Mouse (Mus musculus): ENCODE results near the gene St5. TPM values are rescaled to one million over a fixed set of nuclear protein-coding genes. Genes with fewer than 3 reads are reported as not detected.

St5 gene
- total RNA-seq (2015; ENCODE audit: low replicate concordance) (381 and 408 TPM in 2 replicates), total RNA-seq (2017; ENCODE audit: low replicate concordance) (250 and 390 TPM in 2 replicates)

DNA sequence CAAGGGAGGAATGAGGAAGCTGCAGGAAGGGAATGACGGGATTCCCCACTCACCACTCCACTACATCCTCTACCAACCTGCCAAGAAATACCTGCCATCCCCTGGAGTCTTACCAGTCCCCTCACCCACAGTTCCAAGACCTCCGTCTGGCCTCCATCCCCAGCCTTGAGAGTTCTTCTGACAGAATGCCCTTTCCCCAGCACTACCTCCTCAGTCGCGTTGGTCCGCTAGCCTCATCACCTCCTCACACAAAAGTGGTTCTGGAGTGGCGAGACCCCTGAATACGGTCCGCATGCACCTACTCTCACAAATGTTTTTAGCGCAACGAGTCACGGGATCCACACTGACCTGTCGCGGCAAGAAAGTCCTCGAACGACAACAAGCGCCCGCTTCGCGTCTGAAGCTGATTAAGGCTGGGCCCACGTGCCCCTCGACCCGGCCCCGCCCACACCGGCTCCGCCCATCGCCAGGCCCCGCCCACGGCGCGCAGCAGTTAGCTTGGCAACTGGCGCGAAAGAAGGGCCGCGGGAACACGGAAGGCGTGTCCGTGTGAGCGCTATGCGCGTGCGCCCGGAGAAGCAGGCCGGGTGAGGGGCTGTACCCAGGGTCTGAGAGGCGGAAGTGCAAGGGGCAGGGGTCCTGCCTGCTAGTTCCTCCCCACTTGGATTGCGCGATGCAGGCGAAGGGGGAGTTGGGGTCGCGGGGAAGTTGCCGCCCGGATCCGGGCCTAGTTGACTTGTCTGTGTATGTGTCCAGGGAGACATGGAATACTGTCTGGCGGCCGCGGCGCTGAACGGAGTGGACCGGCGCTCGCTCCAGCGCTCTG is at the start of gene St5, which contains the start of gene Akip1:
St5 (minus strand) TSS at position 416 of the 826 bp plus-strand sequence.
Akip1 (plus strand) TSS at position 501 of the 826 bp plus-strand sequence.
- peak; percentile 87 for ATAC-seq (replicated peaks; ENCODE audit: low FRiP score, poor library complexity, severe bottlenecking)

DNA sequence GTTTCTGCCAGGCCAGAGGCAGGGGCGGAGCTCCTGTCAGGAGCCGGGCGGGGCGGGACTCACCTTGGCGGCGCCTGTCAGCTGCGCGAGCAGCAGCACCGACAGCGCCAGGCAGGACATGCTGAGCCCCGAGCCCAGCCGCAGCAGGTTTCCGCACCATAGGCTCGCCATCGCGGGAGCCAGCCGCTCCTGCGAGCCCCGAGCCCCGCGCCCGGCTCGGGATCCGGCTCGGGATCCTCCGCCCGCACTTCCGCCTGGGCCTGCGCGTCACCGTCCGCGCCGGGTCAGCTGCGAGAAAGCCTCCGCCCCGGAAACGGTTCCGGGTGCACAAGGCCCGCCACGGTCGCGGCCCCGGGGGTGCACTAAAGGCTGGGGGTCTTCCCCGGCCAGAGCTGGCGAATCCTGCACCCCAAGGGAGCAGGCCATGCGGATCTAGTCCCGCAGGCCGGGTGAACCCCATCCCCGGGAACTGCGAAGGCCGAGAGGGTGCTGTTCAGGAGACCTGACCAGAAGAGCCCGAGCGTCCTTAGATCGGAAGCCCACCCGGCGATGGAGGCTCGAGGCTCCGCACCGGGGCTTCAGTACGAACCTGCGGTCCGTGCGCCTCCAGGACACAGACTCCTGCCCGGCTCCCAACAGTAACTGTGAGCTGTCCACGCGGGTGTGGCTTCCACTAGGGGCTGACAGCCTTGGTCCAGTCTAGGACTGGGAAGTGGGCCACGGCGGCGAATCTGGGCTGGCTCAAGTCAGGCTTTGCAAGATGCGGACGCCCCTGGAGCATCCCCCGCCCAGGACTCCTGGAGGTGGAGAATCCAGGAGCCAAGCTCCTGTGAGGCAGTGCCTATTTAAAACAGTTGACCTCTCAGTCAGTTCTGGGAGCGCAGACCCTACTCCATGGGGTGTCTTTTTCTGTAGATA is 48.9 kb upstream of the St5 start, which contains the start of gene Tmem9b:
Tmem9b (minus strand) TSS at position 868 of the 918 bp plus-strand sequence.
- peak; percentile 88 for ATAC-seq (replicated peaks; ENCODE audit: low FRiP score, poor library complexity, severe bottlenecking)

DNA sequence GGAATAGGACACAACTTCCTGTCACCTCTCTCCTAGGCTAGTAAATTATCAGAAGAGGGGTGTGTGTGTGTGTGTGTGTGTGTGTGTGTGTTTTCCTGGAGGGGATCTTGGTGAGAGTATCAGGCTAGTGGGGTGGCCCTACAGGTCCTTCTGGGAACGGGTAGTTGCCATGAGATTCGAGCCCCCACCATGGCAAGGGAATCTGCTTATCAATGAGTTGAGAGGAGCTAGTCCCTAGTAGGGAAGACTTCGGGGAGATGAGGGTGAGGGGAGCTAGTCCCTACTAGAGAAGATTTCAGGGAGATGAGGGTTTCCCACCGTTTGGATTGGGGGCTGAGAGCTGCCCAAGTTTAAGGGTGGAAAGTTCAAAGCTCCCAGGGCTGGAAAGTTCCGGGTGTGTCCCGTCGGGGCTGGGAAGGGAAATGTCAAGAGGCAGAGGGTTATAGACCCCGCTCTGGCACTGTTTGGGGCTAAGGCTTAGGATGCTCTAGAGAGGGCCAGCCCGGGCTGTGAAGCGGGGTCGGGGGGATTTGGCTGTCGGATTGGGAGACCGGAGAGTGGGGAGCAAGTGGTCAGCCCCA is 48.1 kb upstream of the St5 start:
- ATAC-seq (replicated peaks; ENCODE audit: low FRiP score, poor library complexity, severe bottlenecking), result peak; percentile 60

DNA sequence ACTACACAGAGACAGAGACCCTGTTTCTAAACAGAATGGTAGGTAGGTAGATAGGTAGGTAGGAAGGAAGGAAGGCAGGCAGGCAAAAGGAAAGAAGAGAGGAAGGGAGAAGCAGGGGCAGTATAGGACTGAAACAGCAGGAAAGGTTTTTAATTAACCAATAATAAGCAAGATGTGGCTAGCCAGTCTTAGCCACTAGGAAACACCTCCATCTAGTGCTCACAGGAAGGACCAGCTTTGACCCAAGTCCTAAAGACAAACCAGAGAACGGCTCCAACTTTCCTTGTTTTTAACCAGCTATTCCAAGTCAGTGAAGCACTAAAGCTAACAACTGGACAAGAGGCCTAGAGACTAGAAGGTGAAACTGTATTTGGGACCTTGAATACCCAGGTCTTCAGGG is 44.3 kb upstream of the St5 start:
- ATAC-seq (replicated peaks; ENCODE audit: low FRiP score, poor library complexity, severe bottlenecking), result no peak

DNA sequence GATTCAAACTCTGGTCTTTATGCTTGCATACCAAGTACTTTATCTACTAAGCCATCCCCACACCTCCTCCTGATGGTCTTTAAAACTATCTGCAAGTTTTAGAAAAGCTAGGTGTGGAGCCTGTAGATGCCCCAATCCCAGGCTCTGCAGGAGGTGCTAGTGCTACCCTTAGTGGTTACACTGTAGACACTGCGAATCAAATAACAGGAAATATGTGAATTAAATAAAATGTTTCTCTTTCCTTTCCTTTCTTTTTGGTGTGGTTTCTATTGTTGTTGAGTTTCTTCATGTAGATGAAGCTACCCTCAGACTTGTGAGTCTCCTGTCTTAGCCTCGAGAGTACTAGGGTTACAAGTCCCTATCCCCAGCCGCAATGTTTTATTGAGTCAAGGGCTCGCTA is 38.3 kb upstream of the St5 start:
- ATAC-seq (replicated peaks; ENCODE audit: low FRiP score, poor library complexity, severe bottlenecking), result no peak

DNA sequence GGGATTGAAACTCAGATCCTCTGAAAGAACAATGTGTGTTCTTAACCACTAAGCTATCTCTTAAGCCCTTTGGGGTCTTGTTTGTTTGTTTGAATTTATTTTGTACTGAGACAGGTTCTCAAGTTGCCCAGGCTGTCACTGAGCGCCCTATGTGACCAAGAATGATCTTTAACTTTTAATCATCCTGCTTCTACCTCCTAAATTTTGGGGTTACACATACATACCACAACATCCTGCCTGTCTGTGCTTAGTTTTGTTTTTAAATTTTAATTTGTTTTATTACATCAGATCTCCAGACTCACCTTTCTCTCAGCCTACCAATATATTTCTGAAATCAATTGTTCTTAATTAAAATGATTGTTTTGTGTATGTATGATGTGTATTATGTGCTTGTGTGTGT is 37.7 kb upstream of the St5 start:
- no peak for ATAC-seq (replicated peaks; ENCODE audit: low FRiP score, poor library complexity, severe bottlenecking)

DNA sequence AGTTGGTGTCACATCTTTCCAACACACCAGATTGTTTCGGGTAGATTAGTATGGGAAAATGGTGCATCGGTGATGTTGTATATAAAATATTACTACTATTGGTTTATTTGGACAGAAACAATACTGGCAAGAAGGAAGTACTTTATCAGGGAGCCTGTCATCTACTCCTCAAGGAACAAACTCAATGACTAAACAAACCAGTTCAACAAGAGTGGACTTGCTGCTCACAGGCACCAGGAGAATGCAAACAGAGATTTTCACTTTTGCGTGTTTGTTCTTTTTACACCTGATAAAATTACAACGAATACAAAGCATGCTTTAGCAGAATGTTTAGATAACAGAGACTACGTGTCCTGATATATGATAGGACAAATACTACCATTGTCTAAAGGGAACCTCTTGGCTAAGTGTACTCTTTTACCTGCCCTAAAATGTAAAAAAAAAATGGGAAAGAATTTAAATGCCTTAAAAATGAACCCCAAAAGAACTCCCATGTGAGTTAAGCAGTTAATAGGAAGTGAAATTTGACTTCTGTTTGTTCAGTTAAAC is 36.5 kb upstream of the St5 start:
- ATAC-seq (replicated peaks; ENCODE audit: low FRiP score, poor library complexity, severe bottlenecking), result no peak

DNA sequence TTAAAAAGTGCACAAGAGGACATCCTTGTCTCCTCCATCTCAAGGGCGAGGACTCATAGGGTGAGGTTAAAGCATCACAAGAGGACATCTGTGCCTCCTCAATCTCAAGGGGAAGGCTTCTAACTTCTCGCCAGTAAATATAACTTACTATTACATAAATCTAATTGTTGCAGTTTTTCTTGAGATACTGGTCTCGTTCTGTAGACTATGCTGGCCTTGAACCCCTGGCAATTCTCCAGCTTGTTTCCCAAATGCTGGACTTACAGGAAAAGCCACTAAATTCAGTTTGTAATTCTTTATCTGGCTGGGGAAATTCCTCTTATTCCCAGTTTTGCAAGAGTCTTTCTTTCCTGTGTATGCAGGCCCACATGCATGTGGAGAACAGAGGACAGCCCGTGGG is 31.4 kb upstream of the St5 start:
- no peak for ATAC-seq (replicated peaks; ENCODE audit: low FRiP score, poor library complexity, severe bottlenecking)

DNA sequence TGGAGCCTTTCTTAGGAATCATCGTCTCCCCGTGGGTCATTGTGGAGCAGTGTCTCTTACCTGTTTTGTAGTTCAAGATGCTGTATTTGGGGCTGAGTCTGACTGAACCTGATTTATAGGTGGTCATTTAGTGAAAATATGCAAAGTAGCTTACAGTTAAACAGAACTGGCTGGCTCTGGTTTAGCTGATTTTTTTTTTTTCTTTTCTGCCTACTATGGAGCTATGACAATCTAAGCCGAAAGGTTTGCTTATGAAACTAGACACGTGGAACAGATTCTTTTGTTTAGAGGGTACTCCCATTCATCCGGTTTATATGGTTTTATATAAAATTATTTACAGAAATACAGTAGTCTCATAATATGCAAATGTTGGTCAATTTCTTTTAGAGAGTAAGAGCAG is 28.2 kb upstream of the St5 start, which contains the start of gene Ascl3:
Ascl3 (minus strand) TSS at position 101 of the 400 bp plus-strand sequence.
- no peak for ATAC-seq (replicated peaks; ENCODE audit: low FRiP score, poor library complexity, severe bottlenecking)

DNA sequence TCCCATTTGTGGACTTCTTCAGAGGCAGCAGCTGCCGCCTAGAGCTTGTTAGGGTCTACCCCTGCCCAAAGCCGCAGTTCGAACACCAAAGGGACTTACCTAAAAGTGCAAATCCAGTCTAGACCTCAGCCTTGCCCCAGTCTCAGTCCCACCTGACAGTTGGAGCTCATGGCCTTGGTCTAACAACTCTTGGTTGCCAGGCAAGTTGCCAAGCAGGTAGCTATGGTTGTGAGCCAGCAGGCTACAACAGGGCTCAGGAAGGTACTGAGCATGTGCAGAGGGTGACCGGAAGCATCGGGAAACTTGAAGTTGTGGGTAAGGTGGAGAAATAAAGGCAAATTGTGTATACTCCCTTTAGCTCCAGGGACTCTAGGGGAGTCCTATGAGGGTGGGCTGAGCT is 20.3 kb upstream of the St5 start, which contains the start of gene BC051019:
BC051019 (minus strand) TSS at position 154 of the 400 bp plus-strand sequence.
- ATAC-seq (replicated peaks; ENCODE audit: low FRiP score, poor library complexity, severe bottlenecking), result no peak

DNA sequence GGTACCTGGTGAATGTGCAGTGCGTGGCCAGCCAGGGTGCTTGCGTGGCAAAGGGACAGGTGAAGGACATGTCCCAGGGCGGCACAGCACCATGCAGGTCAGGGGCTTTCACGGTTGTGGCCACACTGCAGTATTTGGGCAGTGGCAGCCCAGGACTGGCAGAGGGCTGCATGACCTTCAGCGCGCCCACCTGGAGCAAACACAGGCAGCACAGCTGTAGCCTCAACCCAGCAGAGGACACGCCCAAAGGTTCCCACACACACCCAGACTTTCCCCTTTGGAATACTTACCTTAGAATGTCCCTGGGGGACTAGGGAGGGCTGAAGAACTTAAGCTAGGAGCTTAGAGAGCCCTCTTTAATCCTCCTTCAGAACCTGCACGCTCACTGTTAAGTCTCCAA is 19.7 kb upstream of the St5 start:
- ATAC-seq (replicated peaks; ENCODE audit: low FRiP score, poor library complexity, severe bottlenecking), result no peak

DNA sequence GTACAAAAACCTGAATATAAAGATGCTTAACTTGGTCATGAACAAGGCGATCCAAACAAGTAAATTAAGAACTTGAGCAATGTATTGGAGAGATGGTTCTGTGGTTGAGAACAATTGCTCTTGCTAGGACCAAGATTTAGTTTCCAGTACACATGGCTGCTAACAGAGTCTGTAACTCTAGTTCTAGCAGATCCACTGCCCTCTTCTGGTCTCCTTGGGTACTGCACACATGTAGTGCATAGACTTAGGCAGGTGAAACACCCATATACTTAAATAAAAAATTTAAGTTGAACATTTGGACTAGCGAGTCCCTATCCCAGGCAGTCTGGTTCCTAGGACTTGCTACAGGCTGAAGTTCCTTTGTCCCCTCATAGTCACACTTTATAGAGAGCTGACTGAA is 19.2 kb upstream of the St5 start:
- no peak for ATAC-seq (replicated peaks; ENCODE audit: low FRiP score, poor library complexity, severe bottlenecking)

DNA sequence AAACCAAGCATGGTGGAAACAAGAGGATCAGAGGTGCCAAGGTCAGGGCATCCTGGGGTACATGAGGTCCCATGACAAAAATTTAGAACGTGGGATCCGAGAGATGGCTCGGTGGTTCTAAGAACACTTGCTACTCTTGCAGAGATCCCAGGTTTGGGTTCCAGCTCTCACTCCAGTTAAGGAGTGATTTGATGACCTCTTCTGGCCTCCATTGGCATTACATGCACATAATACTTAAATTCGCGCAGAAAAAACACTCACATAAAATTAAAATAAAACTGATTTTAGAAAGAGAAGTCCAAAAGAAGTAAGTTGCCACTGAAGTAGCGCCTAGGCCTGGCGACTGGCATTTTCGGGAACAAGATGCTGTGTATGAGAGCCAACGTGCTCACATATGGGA is 15.9 kb upstream of the St5 start:
- no peak for ATAC-seq (replicated peaks; ENCODE audit: low FRiP score, poor library complexity, severe bottlenecking)

DNA sequence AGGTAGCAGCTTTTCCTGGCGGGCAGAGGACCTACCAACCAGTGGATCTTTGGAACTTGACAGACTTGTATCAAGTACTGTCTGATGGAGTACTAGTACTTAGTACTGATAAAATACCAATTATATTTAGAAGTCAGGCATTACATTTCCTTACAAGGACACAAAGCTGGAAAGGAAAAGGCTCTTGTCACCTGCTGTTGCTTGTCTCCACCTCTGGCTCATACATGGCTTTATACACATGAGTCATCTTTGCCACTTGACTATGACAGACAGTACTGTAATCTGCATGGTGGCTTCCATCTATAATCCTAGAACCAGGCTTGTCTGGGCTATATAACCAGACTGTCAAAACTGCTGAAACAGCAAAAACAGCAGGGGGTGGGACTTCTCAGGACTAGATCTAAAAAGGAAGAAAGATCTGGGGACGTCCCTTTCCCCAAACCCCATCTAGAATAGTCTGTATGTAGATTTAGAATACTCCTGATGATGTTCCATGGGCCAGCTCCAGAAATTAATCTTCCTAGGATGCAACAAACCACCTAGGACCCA is 10.1 kb upstream of the St5 start:
- no peak for ATAC-seq (replicated peaks; ENCODE audit: low FRiP score, poor library complexity, severe bottlenecking)

DNA sequence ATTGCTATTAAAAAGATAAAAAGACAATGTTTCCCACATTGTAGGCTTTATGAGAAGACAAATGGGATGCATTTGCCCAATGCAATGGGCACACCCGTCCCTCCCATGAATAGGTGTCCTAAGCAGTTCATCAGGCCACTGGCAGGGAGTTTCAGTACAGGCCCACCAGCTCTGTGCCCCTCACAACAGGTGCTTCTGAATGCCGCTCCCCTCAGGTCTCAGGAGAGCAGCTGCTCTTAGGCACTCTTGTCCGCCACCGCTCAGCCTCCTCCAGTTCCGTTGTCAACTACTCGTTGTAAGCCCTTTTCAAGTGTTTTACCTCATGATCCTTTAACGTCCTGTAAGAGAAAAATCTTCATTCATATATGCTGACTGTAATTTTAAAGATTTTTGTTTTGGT is 8.8 kb upstream of the St5 start:
- no peak for ATAC-seq (replicated peaks; ENCODE audit: low FRiP score, poor library complexity, severe bottlenecking)

DNA sequence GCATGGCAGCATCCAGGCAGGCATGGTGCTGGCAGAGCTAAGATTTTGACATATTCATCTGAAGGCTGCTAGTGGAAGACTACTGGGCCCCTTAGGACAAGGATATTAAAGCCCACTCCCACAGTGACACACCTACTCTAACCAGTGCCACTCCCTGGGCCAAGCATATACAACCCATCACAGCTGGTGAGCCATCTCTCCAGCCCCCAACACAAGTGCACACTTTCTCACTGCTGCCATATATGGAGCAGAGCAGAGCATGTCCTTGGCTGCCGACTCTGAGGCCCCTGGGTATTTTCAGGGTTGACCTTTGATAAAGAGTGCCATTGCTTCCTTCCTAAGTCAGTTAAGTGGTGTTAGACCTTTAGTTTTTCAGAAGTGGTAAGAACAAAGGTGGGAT is 6.7 kb upstream of the St5 start:
- ATAC-seq (replicated peaks; ENCODE audit: low FRiP score, poor library complexity, severe bottlenecking), result no peak

DNA sequence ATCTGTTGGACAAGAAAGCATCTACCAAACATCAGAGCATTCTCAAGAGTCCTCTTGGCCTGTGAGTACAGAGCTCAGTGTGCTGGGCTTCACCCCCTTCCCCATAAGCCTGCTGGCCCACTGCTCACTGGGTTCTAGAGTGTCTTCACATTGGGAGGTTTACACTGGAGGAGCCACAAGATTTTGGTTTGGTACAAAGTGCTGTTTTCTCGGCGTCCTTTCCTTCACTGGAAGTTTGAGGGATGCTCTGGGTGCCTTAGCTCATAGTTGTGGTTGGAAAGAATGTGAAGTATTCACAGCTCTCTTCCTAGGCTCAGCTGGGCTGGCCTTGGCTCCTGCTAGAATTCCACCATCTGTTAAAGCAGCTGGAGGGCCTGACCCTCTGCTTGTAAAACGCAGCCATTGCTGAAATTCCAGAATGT is 5.6 kb upstream of the St5 start:
- ATAC-seq (replicated peaks; ENCODE audit: low FRiP score, poor library complexity, severe bottlenecking), result no peak

DNA sequence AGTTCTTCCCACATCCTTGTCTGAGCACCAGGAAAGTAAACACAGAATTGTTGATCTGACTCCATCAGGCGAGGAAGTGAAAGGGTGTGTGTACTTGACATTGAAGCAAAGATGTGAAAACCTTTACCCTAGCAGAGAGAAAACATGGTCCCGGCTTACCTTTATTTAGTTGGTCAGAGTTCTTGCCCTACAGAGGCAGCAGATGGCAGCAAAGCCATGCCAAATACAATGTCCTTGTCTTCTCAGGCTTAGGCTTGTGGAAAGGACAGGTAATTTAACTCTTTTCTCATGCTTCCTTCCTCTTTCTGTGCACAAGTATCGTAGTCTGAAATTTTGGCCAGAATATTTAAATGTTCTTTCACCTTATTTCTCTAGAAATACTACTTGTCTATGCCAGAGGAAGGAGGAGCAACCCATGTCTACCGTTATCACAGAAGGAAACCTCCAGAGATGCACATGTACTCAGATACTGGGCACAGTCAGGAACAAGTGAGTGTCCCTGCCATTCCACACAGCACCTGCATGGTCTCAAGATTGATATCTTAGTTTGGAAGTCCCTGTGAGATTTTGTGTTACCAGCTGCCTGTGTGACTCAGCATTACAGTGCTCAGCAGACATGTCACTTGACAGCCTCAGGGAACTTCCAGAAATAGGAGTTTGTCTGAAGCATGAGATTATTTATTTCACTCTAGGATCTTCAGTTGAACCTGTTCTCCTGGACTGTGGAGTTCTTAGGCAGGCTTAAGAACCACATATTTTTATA is 3.8 kb upstream of the St5 start:
- ATAC-seq (replicated peaks; ENCODE audit: low FRiP score, poor library complexity, severe bottlenecking), result 0 out of 2 replicates have a peak, but pooled peaks have one; percentile 48

DNA sequence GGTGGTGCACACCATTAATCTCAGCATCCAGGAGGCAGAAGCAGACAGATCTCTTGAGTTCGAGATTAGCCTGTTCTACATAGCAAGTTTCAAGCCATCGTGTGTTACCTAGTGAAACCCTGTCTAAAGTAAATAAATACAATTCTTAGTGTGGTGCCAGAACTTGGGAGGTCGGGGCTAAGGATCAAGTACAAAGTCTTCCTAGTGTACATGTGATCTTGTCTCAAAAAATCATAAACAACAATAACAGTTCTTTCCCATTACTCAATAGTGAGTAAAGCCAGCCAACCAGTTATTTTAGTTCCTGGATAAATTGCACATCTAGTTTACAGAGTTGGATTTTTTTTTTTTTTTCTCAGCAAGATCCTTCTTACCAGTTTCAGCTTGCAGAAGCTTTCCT is 1.1 kb upstream of the St5 start:
- 0 out of 2 replicates have a peak, but pooled peaks have one; percentile 14 for ATAC-seq (replicated peaks; ENCODE audit: low FRiP score, poor library complexity, severe bottlenecking)

Measured in erythroblast, adult 5-6 weeks (primary cell).